Mouse (Mus musculus) inflammation-experienced regulatory T-cells, adult 6 months (primary cell): ENCODE measurements at regions not wholly inside any gene's neighbourhood (a gene's known extent, or its start where the extent isn't known, plus 50 kb on each side); places are given as distances from the start of the nearest gene placed in this dataset.
"Not testable (repeated sequence)": the region's sequence is repeated elsewhere in the genome, so short reads cannot be mapped to it uniquely, and the experiment has no call there.

Experiments used
- ATAC-seq: one replicate; pipeline ENCODE4 v1.8.0; 2017

DNA sequence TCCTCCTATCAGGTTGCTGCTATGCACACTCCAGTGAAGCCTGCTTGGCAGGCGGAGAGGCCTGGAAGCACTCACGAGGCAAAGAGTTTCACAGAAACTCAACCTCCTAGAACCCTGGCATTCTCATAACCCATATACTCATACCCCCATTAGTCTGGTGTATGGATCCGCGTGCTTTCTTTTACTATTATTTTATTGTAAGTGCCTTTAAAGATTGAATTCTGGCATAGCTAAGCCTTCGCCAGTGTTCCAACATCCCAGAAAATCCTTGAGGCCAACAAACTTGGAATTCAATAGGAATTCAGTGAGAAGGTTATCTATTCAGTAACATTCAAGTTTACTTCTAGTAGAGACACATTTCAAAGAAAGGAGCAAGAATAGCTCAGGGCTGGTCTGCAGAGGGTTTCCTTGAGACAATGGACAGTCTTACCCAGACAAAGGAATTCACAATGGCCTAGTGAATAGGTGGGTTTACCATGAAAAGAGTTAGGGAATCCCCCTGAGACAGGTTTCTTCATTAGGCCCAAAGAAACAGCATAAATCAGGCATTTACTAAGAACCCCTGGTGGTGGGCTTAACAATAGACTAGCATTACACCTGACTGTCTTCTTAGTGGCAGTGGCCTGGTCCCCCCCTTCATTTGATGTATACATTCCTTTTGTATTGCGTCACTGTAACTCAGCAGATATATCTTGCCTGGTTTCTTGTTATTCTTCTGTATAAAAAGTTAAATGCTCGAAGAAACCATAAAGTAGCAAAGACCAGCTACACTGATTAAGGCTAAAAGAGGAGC is 80.8 kb upstream of the Gm15446 start:
- ATAC-seq, result not testable (repeated sequence)

DNA sequence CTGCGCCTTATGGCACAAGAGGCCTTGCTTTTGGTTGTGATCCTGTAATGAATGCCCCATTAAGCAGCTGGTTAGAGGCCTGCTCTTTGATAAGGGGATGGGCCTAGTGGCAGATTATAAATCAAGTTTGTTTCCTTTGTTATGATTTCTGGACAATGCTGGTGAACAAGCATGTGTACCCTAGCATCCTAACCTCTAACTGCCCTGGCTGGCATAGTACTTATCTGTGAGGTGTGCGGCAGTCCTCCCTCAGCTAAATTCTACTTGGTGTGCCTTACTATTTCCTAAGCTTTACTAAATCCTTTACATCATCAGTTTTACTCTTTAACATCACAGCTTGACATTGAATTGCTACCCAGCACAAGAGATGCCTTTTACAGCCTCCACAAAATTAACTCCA is 79.0 kb upstream of the Gm15446 start:
- not testable (repeated sequence) for ATAC-seq

DNA sequence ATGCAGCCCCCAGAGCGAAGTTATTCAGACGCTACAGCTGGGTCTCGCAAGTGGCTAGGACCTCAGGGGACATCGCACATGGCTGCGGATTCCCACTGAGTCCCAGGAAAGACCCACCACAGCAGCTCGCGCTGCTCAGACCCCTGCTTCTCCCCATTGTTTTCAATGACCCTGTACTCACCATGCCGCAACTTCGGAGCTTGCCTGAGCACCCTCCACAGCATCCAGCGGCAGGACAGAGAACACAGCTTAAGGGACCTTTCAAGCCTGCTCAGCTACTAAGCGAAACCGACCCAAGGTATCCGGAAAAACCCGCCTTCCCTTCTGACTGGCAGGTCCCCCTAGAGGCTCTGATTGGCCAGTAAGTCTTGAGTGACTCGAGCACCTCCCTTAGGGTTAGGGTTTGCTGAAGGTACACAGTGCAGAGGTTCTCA is 78.4 kb upstream of the Gm15446 start:
- ATAC-seq, result peak; percentile 97

DNA sequence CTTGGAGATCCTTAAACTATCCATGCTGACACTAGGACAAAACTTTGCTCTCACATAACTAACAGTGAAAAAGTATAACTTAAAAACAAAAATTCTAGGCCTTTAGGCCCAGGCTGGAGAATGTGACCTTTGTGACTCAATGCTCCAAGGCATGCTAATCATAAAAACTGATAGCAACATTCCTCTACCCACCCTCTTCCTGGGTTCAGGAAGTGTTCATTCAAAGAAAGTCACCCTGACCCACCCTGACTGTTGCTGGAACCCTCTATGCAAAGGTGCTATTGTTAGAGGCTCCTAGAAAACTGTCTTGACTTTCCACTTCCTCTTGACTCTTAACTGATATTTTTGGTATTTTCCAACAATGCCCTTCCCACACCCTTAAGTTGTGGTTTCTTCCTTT is 72.0 kb upstream of the Gm15446 start:
- not testable (repeated sequence) for ATAC-seq

DNA sequence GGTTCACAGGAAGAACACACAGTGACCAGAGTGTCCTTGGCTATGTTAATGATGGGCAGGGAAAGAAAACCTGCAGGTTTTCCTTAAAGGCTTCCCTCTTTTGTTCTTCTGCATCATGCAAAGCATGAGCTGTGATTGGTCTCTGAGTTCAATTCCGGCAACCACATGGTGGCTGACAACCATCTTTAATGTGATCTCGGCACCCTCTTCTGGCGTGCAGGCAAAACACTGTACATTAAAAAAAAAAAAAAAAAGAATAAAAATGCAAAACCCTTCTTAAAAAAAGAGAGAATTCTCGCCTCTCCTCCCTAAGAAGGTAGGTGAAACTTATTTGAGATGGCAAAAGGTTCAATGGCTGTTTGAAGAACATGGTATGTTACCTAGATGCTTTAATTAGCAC is 62.8 kb upstream of the Gm15446 start:
- ATAC-seq, result no peak

DNA sequence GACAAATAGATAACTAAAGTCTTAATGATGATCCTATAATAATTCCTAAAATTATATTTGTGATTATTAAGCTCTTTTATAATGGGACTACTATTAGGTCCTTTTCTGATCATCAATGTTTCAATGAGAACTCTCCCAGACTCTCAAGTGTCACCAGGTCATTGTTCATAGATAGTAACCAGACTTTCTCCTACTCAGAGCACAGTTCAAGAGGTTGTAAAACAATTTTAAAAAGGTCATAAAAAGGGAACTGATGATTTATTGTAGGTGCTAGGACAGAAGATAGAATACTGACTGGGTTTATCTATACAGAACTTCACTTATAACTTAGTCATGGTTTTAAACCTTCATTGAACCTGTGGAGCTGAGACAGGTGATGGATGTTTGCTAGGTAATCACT is 58.7 kb upstream of the Gm15446 start:
- ATAC-seq, result not testable (repeated sequence)

DNA sequence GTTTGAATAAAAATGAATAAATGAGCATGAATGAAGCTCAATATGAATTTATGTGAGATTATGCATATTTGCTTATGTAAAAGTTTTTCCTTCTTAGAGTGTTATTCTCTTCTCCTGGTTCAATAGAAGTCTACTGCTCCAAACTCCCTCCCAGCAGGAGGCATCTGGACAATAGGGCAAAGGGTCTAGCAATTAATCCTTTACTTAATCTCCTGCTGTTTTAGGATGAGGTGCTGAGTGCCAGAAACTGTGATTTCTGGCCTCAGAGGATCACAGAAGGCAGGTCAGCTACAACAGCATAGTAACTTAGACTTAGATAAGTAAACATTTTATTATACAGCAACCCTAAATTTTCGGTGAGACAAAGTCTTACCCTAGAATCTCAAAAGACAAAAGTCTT is 57.6 kb upstream of the Gm15446 start:
- ATAC-seq, result no peak

DNA sequence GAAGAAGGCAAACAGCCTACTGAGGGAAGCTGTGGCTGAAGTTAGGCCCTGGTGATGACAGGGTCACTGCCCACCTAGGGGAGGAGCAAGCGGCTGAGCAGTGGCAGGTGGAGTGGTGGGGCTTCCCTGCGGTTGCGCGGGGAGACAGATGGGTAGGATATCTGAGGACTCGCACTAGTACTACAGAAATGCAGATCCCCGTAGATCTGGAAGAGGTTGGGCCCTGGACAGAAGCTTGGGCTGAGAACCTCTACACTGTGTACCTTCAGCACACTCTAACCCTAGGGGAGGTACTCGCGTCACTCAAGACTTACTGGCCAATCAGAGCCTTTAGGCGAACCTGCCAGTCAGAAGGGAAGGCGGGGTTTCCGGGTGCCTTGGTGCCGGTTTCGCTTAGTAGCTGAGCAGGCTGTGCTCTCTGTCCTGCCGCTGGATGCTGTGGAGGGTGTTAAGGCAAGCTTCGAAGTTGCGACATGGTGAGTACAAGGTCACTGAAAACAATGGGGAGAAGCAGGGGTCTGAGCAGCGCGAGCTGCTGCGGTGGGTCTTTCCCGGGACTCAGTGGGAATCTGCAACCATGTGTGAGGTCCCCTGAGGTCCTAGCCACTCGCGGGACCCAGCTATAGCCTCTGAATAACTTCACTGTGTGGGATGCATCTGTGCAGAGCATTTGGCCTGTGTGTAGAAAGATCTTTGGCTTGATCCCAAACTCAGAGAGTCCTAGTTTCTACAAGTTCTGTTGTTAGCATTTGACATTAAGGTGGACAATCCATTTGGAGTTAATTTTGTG is 56.7 kb upstream of the Gm15446 start:
- ATAC-seq, result peak; percentile 100

DNA sequence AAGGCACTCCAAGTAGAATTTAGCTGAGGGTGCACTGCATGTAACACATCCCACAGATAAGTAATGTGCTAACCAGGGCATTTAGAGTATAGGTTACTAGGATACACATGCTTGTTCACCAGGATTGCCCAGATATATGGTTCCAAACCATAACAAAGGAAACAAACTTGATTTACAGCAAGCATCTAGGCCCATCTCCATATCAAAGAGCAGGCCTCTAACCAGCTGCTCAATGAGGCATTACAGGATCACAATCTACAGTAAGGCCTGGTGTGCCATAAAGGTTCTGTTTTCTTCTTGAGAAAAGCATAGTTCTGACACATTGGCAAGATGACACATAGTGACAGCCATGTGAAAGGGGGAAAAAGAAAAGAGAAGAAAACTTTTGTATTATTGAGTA is 56.0 kb upstream of the Gm15446 start:
- not testable (repeated sequence) for ATAC-seq
